Mouse (Mus musculus) liver, adult 2 months (tissue): ENCODE measurements around the gene Prdm8. TPM values are rescaled to one million over a fixed set of nuclear protein-coding genes. Genes with fewer than 3 reads are reported as not detected.

Experiments
- DNase-seq: peaks from one replicate; pipeline ENCODE4 v3.0.0-alpha.2; 2011; ENCODE audit warnings: low read depth, low spot score; ENCODE audit errors: extremely low read depth
- H3K27ac ChIP-seq: fragments of 200-500 bp; replicated peaks from 2 replicates; pipeline ENCODE4 v1.5.1; 2012; ENCODE audit warnings: low read depth, mild to moderate bottlenecking, control low read depth, inconsistent platforms, low read length; ENCODE audit not compliant: insufficient read depth
- H3K27me3 ChIP-seq: fragments of 200-500 bp; 2 replicates; pipeline ENCODE4 v1.6.1; 2012; ENCODE audit warnings: mild to moderate bottlenecking, moderate library complexity, low read length, inconsistent platforms; ENCODE audit not compliant: control insufficient read depth, insufficient read depth
- H3K36me3 ChIP-seq: fragments of 200-500 bp; 2 replicates; pipeline ENCODE4 v1.6.1; 2012; ENCODE audit warnings: low read length, inconsistent platforms; ENCODE audit not compliant: control insufficient read depth, insufficient read depth
- H3K4me1 ChIP-seq: fragments of 200-500 bp; 2 replicates; pipeline ENCODE4 v1.6.1; 2011; ENCODE audit warnings: low read length; ENCODE audit not compliant: control insufficient read depth, insufficient read depth
- H3K4me3 ChIP-seq: fragments of 200-500 bp; 2 replicates; pipeline ENCODE4 v1.5.1; 2011; ENCODE audit warnings: low read depth, mild to moderate bottlenecking, control low read depth, low read length, moderate library complexity; ENCODE audit not compliant: insufficient read depth
- H3K79me2 ChIP-seq: fragments of 200-500 bp; 2 replicates; pipeline ENCODE4 v1.6.1; 2012; ENCODE audit warnings: inconsistent platforms, mild to moderate bottlenecking, low read length, moderate library complexity; ENCODE audit not compliant: control insufficient read depth, insufficient read depth
- H3K9ac ChIP-seq: fragments of 200-500 bp; 2 replicates; pipeline ENCODE4 v1.6.1; 2012; ENCODE audit warnings: low read depth, mild to moderate bottlenecking, control low read depth, inconsistent platforms, low read length
- CTCF ChIP-seq: fragments of 200-500 bp; IDR thresholded peaks from 2 replicates; pipeline ENCODE4 v1.5.1; 2011; ENCODE audit warnings: low read depth, low read length, control low read depth
- POLR2A ChIP-seq: fragments of 200-500 bp; IDR thresholded peaks from 2 replicates; pipeline ENCODE4 v1.6.1; 2011; ENCODE audit warnings: low read length, control low read depth; ENCODE audit not compliant: insufficient read depth; ENCODE audit errors: extremely low read depth
- WGBS: fragments of 180-500 bp; shearing (Covaris S2); methylation state at CpG from one replicate; pipeline ENCODE4 v1.1.7; 2018; 5-methylcytosine and 5-hydroxymethylcytosine counted together
- polyA plus RNA-seq: library from polyadenylated mRNA; depleted of rRNA; stranded (reverse); fragments of >200 nt; gene quantifications from 2 replicates; pipeline ENCODE4 v1.2.3, GENCODE M21; 2012
- total RNA-seq: library from RNA; depleted of rRNA; stranded (reverse); fragments of >200 nt; gene quantifications from 2 replicates; pipeline ENCODE4 v1.2.3, GENCODE M21; 2014

Gene Prdm8
- total and polyA plus RNA-seq, 2 experiments: not detected

DNA sequence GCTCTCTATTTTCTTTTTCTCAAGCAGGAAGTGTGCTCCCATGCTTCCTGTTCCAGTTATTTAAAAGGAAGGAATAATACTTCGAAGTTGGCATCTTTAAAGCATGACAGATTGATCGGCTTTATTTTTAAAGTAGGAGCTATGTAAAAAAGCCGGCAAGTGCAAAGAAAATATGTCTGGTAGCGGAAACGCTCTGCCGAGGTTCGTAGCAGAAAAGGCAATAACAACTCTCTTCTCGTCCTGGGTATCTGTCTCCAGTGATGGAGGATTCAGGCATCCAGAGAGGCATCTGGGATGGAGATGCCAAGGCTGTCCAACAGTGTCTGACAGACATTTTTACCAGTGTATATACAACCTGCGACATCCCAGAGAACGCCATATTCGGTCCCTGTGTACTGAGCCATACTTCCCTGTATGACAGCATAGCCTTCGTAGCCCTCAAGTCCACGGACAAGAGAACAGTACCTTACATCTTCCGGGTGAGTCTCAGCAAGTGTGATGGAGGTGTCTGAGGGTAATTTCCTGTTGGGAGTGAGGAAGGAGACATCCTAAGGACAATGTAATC is 16.1 kb downstream of the Prdm8 start:
- Histone ChIP-seq H3K36me3 (no peaks in the 10 kb centered on the region), H3K4me1 (peaks cover 5% of the 10 kb centered on the region; the same call in 1 of the 2 replicates), H3K9ac (no peak overlapping the region), H3K79me2 (no peaks in the 10 kb centered on the region), H3K4me3 (no peak overlapping the region), H3K27me3 (peaks cover 52% of the 10 kb centered on the region), H3K27ac (no peak overlapping the region)
- TF ChIP-seq CTCF (no peak), POLR2A (no peak)
- 8% methylated on average over 14 of the region's 14 CpGs for WGBS
- no peak for DNase-seq

DNA sequence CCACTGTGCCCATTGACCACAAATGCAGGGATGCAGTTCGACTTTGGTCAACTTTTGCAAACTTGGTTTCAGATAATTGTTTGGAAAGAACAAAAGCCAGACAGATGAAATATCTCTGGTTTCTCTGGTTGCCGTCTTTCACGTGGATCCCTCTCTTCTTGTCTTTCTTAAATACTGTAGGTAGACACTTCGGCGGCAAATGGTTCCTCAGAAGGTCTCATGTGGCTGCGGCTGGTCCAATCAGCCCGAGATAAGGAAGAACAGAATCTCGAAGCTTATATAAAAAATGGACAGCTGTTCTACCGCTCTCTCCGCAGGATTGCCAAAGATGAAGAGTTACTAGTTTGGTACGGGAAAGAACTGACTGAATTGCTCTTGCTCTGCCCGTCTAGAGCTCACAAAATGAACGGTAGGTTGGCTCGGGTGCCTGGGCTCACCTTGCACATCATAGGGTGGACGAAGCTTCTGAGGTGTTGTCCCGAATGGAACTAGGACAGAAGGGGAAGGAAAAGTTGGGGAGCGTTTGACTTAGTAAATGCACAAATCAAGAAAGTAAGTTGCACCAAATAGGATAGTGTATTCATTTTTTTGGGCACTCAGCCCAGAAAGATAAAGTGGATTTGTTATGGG is 17.4 kb downstream of the Prdm8 start:
- H3K27ac ChIP-seq: no peak overlapping the region
- H3K36me3 ChIP-seq: no peaks in the 10 kb centered on the region
- H3K4me1 ChIP-seq: peaks cover 5% of the 10 kb centered on the region; the same call in 1 of the 2 replicates
- TF ChIP-seq POLR2A (no peak), CTCF (no peak)
- H3K9ac ChIP-seq: no peak overlapping the region
- no peak overlapping the region for H3K4me3 ChIP-seq
- no peaks in the 10 kb centered on the region for H3K79me2 ChIP-seq
- peaks cover 50% of the 10 kb centered on the region for H3K27me3 ChIP-seq
- 10% methylated on average over 17 of the region's 17 CpGs for WGBS
- no peak for DNase-seq

DNA sequence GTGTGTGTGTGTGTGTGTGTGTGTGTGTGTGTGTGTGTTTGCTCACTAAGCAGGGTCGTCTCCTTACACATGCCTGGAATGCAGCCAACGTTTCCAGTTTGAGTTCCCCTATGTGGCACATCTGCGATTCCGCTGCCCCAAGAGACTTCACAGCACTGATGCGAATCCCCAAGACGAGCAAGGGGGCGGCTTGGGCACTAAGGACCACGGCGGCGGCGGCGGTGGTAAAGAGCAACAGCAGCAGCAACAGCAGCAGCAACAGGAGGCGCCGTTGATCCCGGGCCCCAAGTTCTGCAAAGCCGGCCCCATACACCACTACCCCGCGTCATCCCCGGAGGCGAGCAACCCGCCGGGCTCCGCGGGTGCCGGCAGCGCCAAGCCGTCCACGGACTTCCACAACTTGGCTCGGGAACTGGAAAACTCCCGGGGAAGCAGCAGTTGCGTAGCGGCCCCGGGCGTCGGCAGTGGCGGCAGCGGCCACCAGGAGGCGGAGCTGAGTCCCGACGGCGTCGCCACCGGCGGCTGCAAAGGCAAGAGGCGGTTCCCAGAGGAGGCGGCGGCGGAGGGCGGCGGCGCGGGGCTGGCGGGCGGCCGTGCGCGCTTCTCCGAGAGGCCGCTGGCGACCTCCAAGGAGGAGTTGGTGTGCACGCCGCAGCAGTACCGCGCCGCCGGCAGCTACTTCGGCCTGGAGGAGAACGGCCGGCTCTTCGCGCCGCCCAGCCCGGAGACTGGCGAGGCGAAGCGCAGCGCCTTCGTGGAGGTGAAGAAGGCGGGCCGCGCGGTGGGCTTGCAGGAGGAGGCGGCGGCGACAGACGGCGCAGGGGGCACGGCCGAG is 18.2 kb downstream of the Prdm8 start:
- TF ChIP-seq CTCF (peak; percentile 81), POLR2A (no peak)
- WGBS: under 1% methylated on average over 89 of the region's 89 CpGs

DNA sequence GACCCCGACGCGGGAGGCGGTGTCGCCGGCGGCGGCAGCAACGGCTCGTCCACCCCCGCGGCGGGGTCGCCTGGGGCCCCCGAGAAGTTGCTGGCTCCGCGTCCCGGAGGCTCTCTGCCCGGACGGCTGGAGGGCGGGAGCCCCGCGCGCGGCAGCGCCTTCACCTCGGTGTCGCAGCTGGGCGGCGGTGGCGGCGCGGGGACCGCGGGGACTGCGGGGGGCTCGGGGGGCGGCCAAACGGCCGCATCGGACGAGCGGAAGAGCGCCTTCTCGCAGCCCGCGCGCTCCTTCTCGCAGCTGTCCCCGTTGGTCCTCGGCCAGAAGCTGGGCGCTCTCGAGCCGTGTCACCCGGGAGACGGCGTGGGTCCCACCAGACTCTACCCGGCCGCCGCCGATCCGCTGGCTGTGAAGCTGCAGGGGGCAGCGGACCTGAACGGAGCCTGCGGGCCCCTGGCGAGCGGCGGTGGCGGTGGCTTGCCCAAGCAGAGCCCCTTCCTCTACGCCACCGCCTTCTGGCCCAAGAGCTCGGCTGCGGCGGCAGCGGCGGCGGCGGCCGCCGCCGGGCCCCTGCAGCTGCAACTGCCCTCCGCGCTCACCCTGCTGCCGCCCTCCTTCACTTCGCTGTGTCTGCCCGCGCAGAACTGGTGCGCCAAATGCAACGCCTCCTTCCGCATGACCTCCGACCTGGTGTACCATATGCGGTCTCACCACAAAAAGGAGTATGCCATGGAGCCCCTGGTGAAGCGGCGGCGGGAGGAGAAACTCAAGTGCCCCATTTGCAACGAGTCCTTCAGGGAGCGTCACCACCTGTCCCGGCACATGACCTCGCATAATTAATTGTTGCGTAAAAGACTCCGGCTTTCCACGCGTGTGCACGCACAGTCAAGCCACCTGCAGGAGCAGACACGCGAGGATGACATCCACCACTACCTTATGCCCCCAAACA is 19.1 kb downstream of the Prdm8 start:
- H3K27ac ChIP-seq: no peak overlapping the region
- H3K79me2 ChIP-seq: no peaks in the 10 kb centered on the region
- peaks cover 36% of the 10 kb centered on the region for H3K27me3 ChIP-seq
- TF ChIP-seq POLR2A: no peak
- no peak for TF ChIP-seq CTCF
- peak overlapping the region; percentile 72; the same call in 1 of the 2 replicates for H3K4me3 ChIP-seq
- peaks cover 7% of the 10 kb centered on the region for H3K4me1 ChIP-seq
- WGBS: 2% methylated on average over 86 of the region's 106 CpGs
- H3K36me3 ChIP-seq: no peaks in the 10 kb centered on the region
- H3K9ac ChIP-seq: peak overlapping the region; percentile 72
- no peak for DNase-seq

More for the DNA sequence above, 18.2 kb downstream of the Prdm8 start:
- peak; percentile 43 for DNase-seq
- peak overlapping the region; percentile 72; the same call in 1 of the 2 replicates for H3K4me3 ChIP-seq
- peak overlapping the region; percentile 72 for H3K9ac ChIP-seq
- H3K36me3 ChIP-seq: no peaks in the 10 kb centered on the region
- H3K79me2 ChIP-seq: no peaks in the 10 kb centered on the region
- H3K4me1 ChIP-seq: peaks cover 7% of the 10 kb centered on the region
- H3K27me3 ChIP-seq: peaks cover 44% of the 10 kb centered on the region
- H3K27ac ChIP-seq: no peak overlapping the region
